Comparison of ENCODE assay signal across 15 mouse cellular contexts in the genomic region with DNA sequence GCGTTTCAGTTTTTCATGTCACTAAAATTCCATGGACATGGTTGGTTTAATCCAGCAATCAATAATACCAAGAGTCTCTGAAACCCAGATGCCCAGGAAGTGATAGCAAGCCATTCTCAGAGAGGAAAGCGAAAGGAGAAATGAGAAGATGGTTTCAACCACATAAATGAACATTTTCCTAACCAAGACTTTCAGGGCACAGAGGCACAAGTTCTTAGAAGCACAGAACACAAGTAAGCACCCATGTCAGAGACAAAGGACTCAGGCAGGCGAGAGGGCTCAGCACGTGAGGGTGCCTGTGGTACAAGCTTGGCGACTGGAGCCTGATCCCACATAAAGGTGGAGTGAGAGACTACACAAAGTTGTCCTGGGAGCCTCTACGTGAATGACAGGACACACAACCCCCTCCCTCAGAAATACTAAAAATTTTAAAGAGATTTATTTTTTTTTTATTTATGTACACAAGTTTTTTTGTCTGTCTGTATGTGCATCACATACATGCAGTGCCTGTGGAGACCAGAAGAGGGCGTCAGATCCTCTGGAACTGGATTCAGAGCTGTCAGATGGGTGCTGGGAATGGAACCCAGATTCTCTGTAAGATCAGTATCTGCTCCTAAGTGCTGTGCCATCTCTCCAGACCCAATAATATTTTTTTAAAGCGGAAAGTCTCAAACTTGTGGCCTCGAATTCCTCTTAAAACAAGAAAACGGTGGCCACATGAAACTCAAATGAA. TPM values are rescaled to one million over a fixed set of nuclear protein-coding genes. Genes with fewer than 3 reads are reported as not detected.
"Had no signal": no experiment of that assay in that cellular context is flagged by ENCODE, and none has a peak within 500 bp of the region (broad histone marks: within the 10 kb centered on the region; RNA-seq: fewer than 3 reads in every experiment).

No protein-coding gene starts in this region.

- H3K27ac ChIP-seq: intestine, embryonic 15.5 days; limb, embryonic 13.5 days; liver, embryonic 15.5 days; lung, embryonic 15.5 days; midbrain, embryonic 12.5 days; neural tube, embryonic 13.5 days; stomach, embryonic 15.5 days had no signal

- H3K4me1 ChIP-seq: intestine, embryonic 15.5 days; liver, embryonic 15.5 days; lung, embryonic 15.5 days; midbrain, embryonic 12.5 days; neural tube, embryonic 13.5 days; stomach, embryonic 15.5 days had no signal

- DNase-seq: kidney, adult 2 months; kidney, postnatal 25 days; left cerebral cortex, postnatal 4 days; retina, postnatal 1 day; right cerebral cortex, postnatal 4 days; spleen, adult 18-20 months; thymus, postnatal 14 days had no signal

- H3K4me3 ChIP-seq: intestine, embryonic 15.5 days; limb, embryonic 13.5 days; liver, embryonic 15.5 days; lung, embryonic 15.5 days; midbrain, embryonic 12.5 days; neural tube, embryonic 13.5 days; stomach, embryonic 15.5 days had no signal

- H3K36me3 ChIP-seq: intestine, embryonic 15.5 days; limb, embryonic 13.5 days; liver, embryonic 15.5 days; lung, embryonic 15.5 days; midbrain, embryonic 12.5 days; neural tube, embryonic 13.5 days; stomach, embryonic 15.5 days had no signal

- H3K27me3 ChIP-seq: intestine, embryonic 15.5 days; limb, embryonic 13.5 days; liver, embryonic 15.5 days; lung, embryonic 15.5 days; midbrain, embryonic 12.5 days; neural tube, embryonic 13.5 days; stomach, embryonic 15.5 days had no signal

- H3K9me3 ChIP-seq: intestine, embryonic 15.5 days; limb, embryonic 13.5 days; liver, embryonic 15.5 days; lung, embryonic 15.5 days; midbrain, embryonic 12.5 days; neural tube, embryonic 13.5 days; stomach, embryonic 15.5 days had no signal

RNA-seq across cellular contexts. Expression of a gene that starts 23.7 kb away (rescaled TPM):
- total RNA-seq: megakaryocyte-erythroid progenitor cell, adult 5-6 weeks had no signal
